Mouse (Mus musculus): ENCODE measurements around the gene Snx10.

The Snx10 gene

GRCm38 (mm10) chr6:51533467-51534200 lies 9.9 kb downstream of the Snx10 start:
- DNase-seq (ENCODE audit: low read depth, low spot score), result peak; percentile 79

- DNase-seq (ENCODE audit: low read depth, low spot score), result peak; percentile 93
These were observed 11.9 kb downstream of the Snx10 start for GRCm38 (mm10) chr6:51535571-51535970.

GRCm38 (mm10) chr6:51540525-51540924 lies 16.8 kb downstream of the Snx10 start:
- DNase-seq (ENCODE audit: low read depth, low spot score), result no peak

- no peak for DNase-seq (ENCODE audit: low read depth, low spot score)
These were observed 17.7 kb downstream of the Snx10 start for GRCm38 (mm10) chr6:51541422-51541821.

- DNase-seq (ENCODE audit: low read depth, low spot score), result no peak
These were observed 18.4 kb downstream of the Snx10 start for GRCm38 (mm10) chr6:51542147-51542546.

- DNase-seq (ENCODE audit: low read depth, low spot score), result peak; percentile 41
These were observed 20.0 kb downstream of the Snx10 start for GRCm38 (mm10) chr6:51543639-51544117.

- peak; percentile 96 for DNase-seq (ENCODE audit: low read depth, low spot score)
These were observed 20.5 kb downstream of the Snx10 start for GRCm38 (mm10) chr6:51544118-51544681.

GRCm38 (mm10) chr6:51545219-51545859 lies 21.6 kb downstream of the Snx10 start:
- DNase-seq (ENCODE audit: low read depth, low spot score), result peak; percentile 59

- no peak for DNase-seq (ENCODE audit: low read depth, low spot score)
These were observed 22.4 kb downstream of the Snx10 start for GRCm38 (mm10) chr6:51546085-51546484.

- DNase-seq (ENCODE audit: low read depth, low spot score), result no peak
These were observed 25.1 kb downstream of the Snx10 start for GRCm38 (mm10) chr6:51548757-51549156.

- DNase-seq (ENCODE audit: low read depth, low spot score), result no peak
These were observed 27.6 kb downstream of the Snx10 start for GRCm38 (mm10) chr6:51551267-51551802.

- DNase-seq (ENCODE audit: low read depth, low spot score), result no peak
These were observed 32.9 kb downstream of the Snx10 start for GRCm38 (mm10) chr6:51556562-51556961.

GRCm38 (mm10) chr6:51558311-51558710 lies 34.6 kb downstream of the Snx10 start:
- DNase-seq (ENCODE audit: low read depth, low spot score), result no peak

GRCm38 (mm10) chr6:51566771-51567680 lies 43.3 kb downstream of the Snx10 start:
- DNase-seq (ENCODE audit: low read depth, low spot score), result no peak

- no peak for DNase-seq (ENCODE audit: low read depth, low spot score)
These were observed 45.4 kb downstream of the Snx10 start for GRCm38 (mm10) chr6:51569086-51569485.

GRCm38 (mm10) chr6:51573136-51573535 lies 49.4 kb downstream of the Snx10 start:
- DNase-seq (ENCODE audit: low read depth, low spot score), result no peak

GRCm38 (mm10) chr6:51574132-51574531 lies 50.4 kb downstream of the Snx10 start:
- DNase-seq (ENCODE audit: low read depth, low spot score), result no peak

- no peak for DNase-seq (ENCODE audit: low read depth, low spot score)
These were observed 54.7 kb downstream of the Snx10 start for GRCm38 (mm10) chr6:51578415-51578814.

GRCm38 (mm10) chr6:51580040-51580680 lies 56.5 kb downstream of the Snx10 start:
- peak; percentile 86 for DNase-seq (ENCODE audit: low read depth, low spot score)

- no peak for DNase-seq (ENCODE audit: low read depth, low spot score)
These were observed 57.7 kb downstream of the Snx10 start for GRCm38 (mm10) chr6:51581418-51581817.

GRCm38 (mm10) chr6:51582051-51582450 lies 58.4 kb downstream of the Snx10 start:
- DNase-seq (ENCODE audit: low read depth, low spot score), result no peak
